Mouse (Mus musculus) CH12.LX (cell line): ENCODE data around the gene Prrc2c. TPM values are rescaled to one million over a fixed set of nuclear protein-coding genes. Genes with fewer than 3 reads are reported as not detected.

Experiments
- DNase-seq: peaks from one replicate; pipeline ENCODE4 v3.0.0-alpha.2; 2013; ENCODE audit errors: extremely low read depth
- H3K27ac ChIP-seq: 2 replicates; pipeline ENCODE4 v1.5.1; 2012; ENCODE audit warnings: low read depth, mild to moderate bottlenecking, control low read depth, moderate library complexity; ENCODE audit not compliant: insufficient read depth
- H3K27me3 ChIP-seq: replicated peaks from 2 replicates; pipeline ENCODE3; 2012; ENCODE audit warnings: inconsistent platforms
- H3K36me3 ChIP-seq, 2 experiments: replicated peaks in 1 of 2; 2 replicates each; pipeline versions ENCODE3 to v1.6.1; 2012; ENCODE audit warnings: inconsistent platforms in 1 of 2, low read length in 1 of 2, mild to moderate bottlenecking in 1 of 2, mixed read lengths in 1 of 2, moderate library complexity in 1 of 2; ENCODE audit not compliant: control insufficient read depth in 1 of 2, insufficient read depth in 1 of 2
- H3K4me1 ChIP-seq, 2 experiments: 2 replicates each; pipeline ENCODE4 v1.6.1; 2012; ENCODE audit warnings: inconsistent platforms in 1 of 2, moderate library complexity in 1 of 2; ENCODE audit not compliant: insufficient read depth in 2 of 2, control insufficient read depth in 1 of 2
- H3K4me2 ChIP-seq: 2 replicates; pipeline ENCODE4 v1.6.1; 2012; ENCODE audit warnings: low read depth, mild to moderate bottlenecking, control low read depth; ENCODE audit not compliant: poor library complexity, insufficient read depth, severe bottlenecking
- H3K4me3 ChIP-seq, 3 experiments: fragments of 150-350 bp in 1 of 3; sonication (generic) in 1 of 3; replicated peaks in 1 of 3; 2 replicates each; pipeline versions ENCODE3 to v1.5.1; 2011 to 2012; ENCODE audit warnings: low read depth in 2 of 3, low read length in 2 of 3, mild to moderate bottlenecking in 2 of 3, moderate library complexity in 2 of 3, control low read depth in 1 of 3, improper control_type of control experiment in 1 of 3, inconsistent platforms in 1 of 3, mixed read lengths in 1 of 3; ENCODE audit not compliant: poor library complexity in 1 of 3
- H3K79me2 ChIP-seq: replicated peaks from 2 replicates; pipeline ENCODE4 v1.6.1; 2012; ENCODE audit warnings: mild to moderate bottlenecking, moderate library complexity; ENCODE audit not compliant: control insufficient read depth, poor library complexity, insufficient read depth, severe bottlenecking; ENCODE audit errors: extremely low read depth
- H3K9ac ChIP-seq: 2 replicates; pipeline ENCODE4 v1.6.1; 2012; ENCODE audit warnings: low read depth, mild to moderate bottlenecking, control low read depth, moderate library complexity; ENCODE audit not compliant: insufficient read depth
- H3K9me3 ChIP-seq: replicated peaks from 2 replicates; pipeline ENCODE3; 2012; ENCODE audit warnings: low read length, inconsistent platforms, mixed read lengths
- BHLHE40 ChIP-seq: IDR thresholded peaks from 2 replicates; pipeline ENCODE4 v1.6.1; 2011; ENCODE audit warnings: mild to moderate bottlenecking, low read depth, low read length, improper control_type of control experiment
- CTCF ChIP-seq, 2 experiments: IDR thresholded peaks in 1 of 2; conservative IDR thresholded peaks in 1 of 2; 2 replicates each; pipeline ENCODE4 v1.5.1; 2011 to 2012; ENCODE audit warnings: low read depth in 2 of 2, low read length in 2 of 2, improper control_type of control experiment in 1 of 2, inconsistent platforms in 1 of 2, mild to moderate bottlenecking in 1 of 2, moderate library complexity in 1 of 2
- E2F4 ChIP-seq: IDR thresholded peaks from 2 replicates; pipeline ENCODE4 v1.6.1; 2011; ENCODE audit warnings: low read depth, low read length, improper control_type of control experiment; ENCODE audit not compliant: insufficient replicate concordance
- ELF1 ChIP-seq: IDR thresholded peaks from 2 replicates; pipeline ENCODE4 v1.6.1; 2014; ENCODE audit warnings: low read depth, mild to moderate bottlenecking, inconsistent platforms, low read length, improper control_type of control experiment
- EP300 ChIP-seq: IDR thresholded peaks from 2 replicates; pipeline ENCODE4 v1.6.1; 2011; ENCODE audit warnings: low read length, improper control_type of control experiment
- ETS1 ChIP-seq: conservative IDR thresholded peaks from 2 replicates; pipeline ENCODE4 v1.6.1; 2012; ENCODE audit warnings: low read depth, mild to moderate bottlenecking, inconsistent platforms, low read length, improper control_type of control experiment, moderate library complexity
- IRF4 ChIP-seq: IDR thresholded peaks from 2 replicates; pipeline ENCODE4 v1.6.1; 2014; ENCODE audit warnings: low read depth, mild to moderate bottlenecking, inconsistent platforms, low read length, improper control_type of control experiment
- JUND ChIP-seq: conservative IDR thresholded peaks from 2 replicates; pipeline ENCODE4 v1.6.1; 2011; ENCODE audit warnings: low read depth, low read length, improper control_type of control experiment
- KAT2A ChIP-seq: IDR thresholded peaks from 2 replicates; pipeline ENCODE4 v1.6.1; 2012; ENCODE audit warnings: low read length, improper control_type of control experiment, inconsistent platforms; ENCODE audit not compliant: insufficient replicate concordance
- MAX ChIP-seq: IDR thresholded peaks from 2 replicates; pipeline ENCODE4 v1.6.1; 2011; ENCODE audit warnings: low read length, improper control_type of control experiment
- POLR2A ChIP-seq: IDR thresholded peaks from 2 replicates; pipeline ENCODE4 v1.6.1; 2011; ENCODE audit warnings: low read depth, mild to moderate bottlenecking, improper control_type of control experiment, low read length
- RCOR1 ChIP-seq: conservative IDR thresholded peaks from 2 replicates; pipeline ENCODE4 v1.6.1; 2012; ENCODE audit warnings: low read depth, mild to moderate bottlenecking, inconsistent platforms, low read length, improper control_type of control experiment
- SMC3 ChIP-seq: IDR thresholded peaks from 2 replicates; pipeline ENCODE4 v1.6.1; 2011; ENCODE audit warnings: low read depth, low read length, improper control_type of control experiment
- USF1 ChIP-seq: IDR thresholded peaks from 2 replicates; pipeline ENCODE4 v1.6.1; 2014; ENCODE audit warnings: low read depth, mild to moderate bottlenecking, inconsistent platforms, low read length, improper control_type of control experiment
- ZKSCAN1 ChIP-seq: IDR thresholded peaks from 2 replicates; pipeline ENCODE4 v1.6.1; 2012; ENCODE audit warnings: low read depth, inconsistent platforms, low read length, improper control_type of control experiment, borderline replicate concordance
- dilution Hi-C: fragments of 300-500 bp; cut with MboI; formaldehyde crosslinking; loops from 2 replicates; pipeline ENCODE4 v1.14.3; 2020; ENCODE audit warnings: low sequenced_read_pairs; ENCODE audit not compliant: extremely low pct_unique_long_range_greater_than_20kb, extremely low pct_ligation_motif_present
- in situ Hi-C: fragments of 300-500 bp; cut with MboI; formaldehyde crosslinking; loops from 3 replicates; pipeline ENCODE4 v1.14.3; 2019; ENCODE audit warnings: low sequenced_read_pairs, low pct_ligation_motif_present, low pct_unique_long_range_greater_than_20kb, mixed read lengths
- polyA plus RNA-seq: library from polyadenylated mRNA; unstranded; fragments of >175 nt; gene quantifications from 2 replicates; pipeline ENCODE4 v1.2.1, GENCODE M21; 2012; ENCODE audit warnings: low read depth; ENCODE audit not compliant: insufficient read length
- total RNA-seq, 2 experiments: library from RNA; depleted of rRNA; stranded (reverse); fragments of 300-350 nt in 1 of 2; fragments of >200 nt in 1 of 2; gene quantifications; 2 replicates each; pipeline ENCODE4 v1.2.3; 2012 to 2014

Gene Prrc2c
- total and polyA plus RNA-seq, 3 experiments: 30.9 to 144 (median 59.8) TPM

GRCm38 (mm10) chr1:162648416-162648815, 91.9 kb downstream of the Prrc2c start:
- no peak for TF ChIP-seq BHLHE40
- no peak for TF ChIP-seq POLR2A
- TF ChIP-seq ZKSCAN1: no peak
- TF ChIP-seq ETS1: no peak
- TF ChIP-seq RCOR1: no peak
- no peak for TF ChIP-seq E2F4
- TF ChIP-seq ELF1: no peak
- TF ChIP-seq CTCF (conservative IDR thresholded peaks at IDR 0.05 in 1 of 2, IDR thresholded peaks at IDR 0.05 in 1 of 2; ENCODE audit: low read depth in 2 of 2, low read length in 2 of 2): no peak
- TF ChIP-seq USF1: no peak
- TF ChIP-seq KAT2A: no peak
- no peak for TF ChIP-seq SMC3
- TF ChIP-seq JUND: no peak
- H3K9me3 ChIP-seq: no peaks in the 10 kb centered on the region
- in situ Hi-C loops (no loop called here), dilution Hi-C loops (no loop called here)
- no peaks in the 10 kb centered on the region for H3K27me3 ChIP-seq
- no peaks in the 10 kb centered on the region for H3K36me3 ChIP-seq
- H3K4me1 ChIP-seq: peaks cover 0 to 3% of the 10 kb centered on the region in 2 experiments; a peak in 1 of 4 replicates
- no peaks in the 10 kb centered on the region for H3K79me2 ChIP-seq
- no peak overlapping the region for H3K9ac ChIP-seq
- H3K27ac ChIP-seq: no peak overlapping the region
- H3K4me2 ChIP-seq: no peak overlapping the region
- H3K4me3 ChIP-seq: no peak overlapping the region
- DNase-seq: no peak

GRCm38 (mm10) chr1:162646083-162646686, 94.2 kb downstream of the Prrc2c start:
- Histone ChIP-seq H3K27ac (no peak overlapping the region), H3K36me3 (no peaks in the 10 kb centered on the region), H3K4me2 (no peak overlapping the region), H3K9ac (no peak overlapping the region), H3K9me3 (no peaks in the 10 kb centered on the region), H3K4me1 (peaks cover 0 to 3% of the 10 kb centered on the region in 2 experiments; a peak in 1 of 4 replicates), H3K27me3 (no peaks in the 10 kb centered on the region), H3K79me2 (no peaks in the 10 kb centered on the region), H3K4me3 (no peak overlapping the region)
- TF ChIP-seq MAX (peak; percentile 46; the same call in 1 of the 2 replicates), IRF4 (no peak), CTCF (conservative IDR thresholded peaks at IDR 0.05 in 1 of 2, IDR thresholded peaks at IDR 0.05 in 1 of 2; ENCODE audit: low read depth in 2 of 2, low read length in 2 of 2) (peak; percentile 20 to 53; a peak in 2 of 4 replicates), EP300 (no peak), SMC3 (peak; percentile 18; the same call in 1 of the 2 replicates)
- peak; percentile 31 for DNase-seq
- dilution Hi-C loops (no loop called here), in situ Hi-C loops (no loop called here)
